Mouse (Mus musculus) intestine, embryonic 15.5 days (tissue): ENCODE results near the gene Tusc2. TPM values are rescaled to one million over a fixed set of nuclear protein-coding genes. Genes with fewer than 3 reads are reported as not detected.
"Not testable (repeated sequence)": the region's sequence is repeated elsewhere in the genome, so short reads cannot be mapped to it uniquely, and the experiment has no call there.

Source experiments
- ATAC-seq: fragments of 200-750 bp; cut with Nextera tagmentation; 2 replicates; pipeline ENCODE4 v1.8.0; 2017; ENCODE audit warnings: moderate TSS enrichment, moderate library complexity
- H3K27ac ChIP-seq: fragments of 300-500 bp; sonication (generic); 2 replicates; pipeline ENCODE4 v1.5.1; 2015; ENCODE audit warnings: mild to moderate bottlenecking, inconsistent platforms
- H3K27me3 ChIP-seq: fragments of 300-500 bp; sonication (generic); replicated peaks from 2 replicates; pipeline ENCODE4 v1.6.1; 2015; ENCODE audit warnings: inconsistent platforms
- H3K36me3 ChIP-seq: fragments of 300-500 bp; sonication (generic); 2 replicates; pipeline ENCODE4 v1.6.1; 2015; ENCODE audit warnings: inconsistent platforms
- H3K4me1 ChIP-seq: fragments of 300-500 bp; sonication (generic); replicated peaks from 2 replicates; pipeline ENCODE4 v1.6.1; 2015; ENCODE audit warnings: inconsistent platforms
- H3K4me2 ChIP-seq: fragments of 300-500 bp; sonication (generic); replicated peaks from 2 replicates; pipeline ENCODE4 v1.6.1; 2015; ENCODE audit warnings: mild to moderate bottlenecking, inconsistent platforms
- H3K4me3 ChIP-seq: fragments of 300-500 bp; sonication (generic); replicated peaks from 2 replicates; pipeline ENCODE4 v1.5.1; 2015; ENCODE audit warnings: inconsistent platforms
- H3K9ac ChIP-seq: fragments of 300-500 bp; sonication (generic); 2 replicates; pipeline ENCODE4 v1.6.1; 2015; ENCODE audit warnings: inconsistent platforms
- H3K9me3 ChIP-seq: fragments of 300-500 bp; sonication (generic); 2 replicates; pipeline ENCODE4 v1.6.1; 2016; ENCODE audit warnings: inconsistent platforms
- WGBS: fragments of 180-500 bp; shearing (Covaris S2); methylation state at CpG from one replicate; pipeline ENCODE4 v1.1.7; 2015; 5-methylcytosine and 5-hydroxymethylcytosine counted together
- polyA plus RNA-seq: library from polyadenylated mRNA; unstranded; fragments of >200 nt; fragmentation: Nextera tagmentation; extraction: Ambion mirVana; gene quantifications from 2 replicates; pipeline ENCODE4 v1.2.1, GENCODE M21; 2015

The Tusc2 gene
- polyA plus RNA-seq, 1 experiment from 2014 or later: 44.2 TPM

- H3K36me3 ChIP-seq: peaks cover 34% of the 10 kb centered on the region
- peak overlapping the region; percentile 82; the same call in 1 of the 2 replicates for H3K9ac ChIP-seq
- peak overlapping the region; percentile 76 for H3K4me3 ChIP-seq
- H3K27me3 ChIP-seq: no peaks in the 10 kb centered on the region
- peak overlapping the region; percentile 97 for H3K4me2 ChIP-seq
- no peak for ATAC-seq
- peak overlapping the region; percentile 96; the same call in 1 of the 2 replicates for H3K27ac ChIP-seq
- WGBS: 56% methylated on average over 3 of the region's 3 CpGs
- peaks cover 29% of the 10 kb centered on the region for H3K4me1 ChIP-seq
- no peaks in the 10 kb centered on the region for H3K9me3 ChIP-seq
Measured at GRCm38 (mm10) chr9:107556346-107556745, 6.7 kb upstream of the Tusc2 start.

- H3K4me3 ChIP-seq, H3K27ac ChIP-seq, H3K27me3 ChIP-seq, ATAC-seq, H3K9ac ChIP-seq, H3K9me3 ChIP-seq: not testable (repeated sequence)
- Histone ChIP-seq H3K4me2 (0 out of 2 replicates have a peak overlapping the region, but pooled peaks have one; percentile 1), H3K36me3 (peaks cover 17% of the 10 kb centered on the region), H3K4me1 (peaks cover 41% of the 10 kb centered on the region)
- 50% methylated on average over 5 of the region's 5 CpGs for WGBS
Measured at GRCm38 (mm10) chr9:107565556-107565955, 2.5 kb downstream of the Tusc2 start.

GRCm38 (mm10) chr9:107566041-107566709 is 3.1 kb downstream of the Tusc2 start:
- H3K9me3 ChIP-seq: no peaks in the 10 kb centered on the region
- no peak for ATAC-seq
- no peaks in the 10 kb centered on the region for H3K27me3 ChIP-seq
- H3K4me3 ChIP-seq: no peak overlapping the region
- peaks cover 14% of the 10 kb centered on the region for H3K36me3 ChIP-seq
- H3K27ac ChIP-seq: peak overlapping the region; percentile 83
- no peak overlapping the region for H3K9ac ChIP-seq
- WGBS: 51% methylated on average over 15 of the region's 15 CpGs
- peaks cover 46% of the 10 kb centered on the region for H3K4me1 ChIP-seq
- no peak overlapping the region; the same call in 1 of the 2 replicates for H3K4me2 ChIP-seq

- no peak overlapping the region for H3K9ac ChIP-seq
- 0 out of 2 replicates have a peak overlapping the region, but pooled peaks have one; percentile 18 for H3K4me2 ChIP-seq
- H3K36me3 ChIP-seq: peaks cover 12% of the 10 kb centered on the region
- no peak for ATAC-seq
- H3K9me3 ChIP-seq: no peaks in the 10 kb centered on the region
- WGBS: 54% methylated on average over 3 of the region's 3 CpGs
- H3K4me3 ChIP-seq: no peak overlapping the region
- H3K27ac ChIP-seq: peak overlapping the region; percentile 83
- H3K4me1 ChIP-seq: peaks cover 53% of the 10 kb centered on the region
- H3K27me3 ChIP-seq: no peaks in the 10 kb centered on the region
Measured at GRCm38 (mm10) chr9:107566855-107567254, 3.8 kb downstream of the Tusc2 start.

DNA sequence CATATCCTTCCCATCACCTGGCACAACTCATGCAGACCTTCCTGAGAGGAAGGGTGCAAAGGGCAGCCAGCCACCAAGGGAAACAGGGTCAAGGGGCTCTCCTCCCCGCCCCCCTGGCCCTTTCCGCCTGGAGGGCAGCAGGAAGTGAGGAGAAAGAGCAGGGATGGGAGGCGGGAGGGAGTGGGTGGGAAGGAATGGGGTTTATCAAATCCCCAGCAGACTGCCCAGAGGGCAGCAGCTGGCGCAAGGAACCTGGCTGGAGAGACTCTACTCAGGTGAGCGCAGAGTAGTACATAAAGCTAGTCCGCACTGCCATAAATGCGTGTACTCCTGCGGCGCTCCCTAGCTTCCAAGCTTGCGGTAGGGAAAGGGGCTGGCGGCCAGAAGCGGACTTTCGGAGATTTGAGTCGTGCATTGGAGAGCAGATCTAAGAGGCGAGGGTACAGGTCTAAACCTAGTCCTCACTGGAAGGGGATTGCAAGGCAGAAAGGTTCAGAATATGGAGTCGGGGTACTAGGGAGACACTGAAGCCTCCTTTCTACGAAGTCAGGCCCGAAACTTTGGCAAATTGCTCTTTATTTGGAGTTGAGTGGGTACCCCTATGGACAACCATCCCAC is 4.8 kb downstream of the Tusc2 start, which contains the start of gene Hyal2:
Gene Hyal2 (plus strand): TSS at position 244 of the 618 bp plus-strand sequence.
- no peaks in the 10 kb centered on the region for H3K27me3 ChIP-seq
- WGBS: 12% methylated on average over 17 of the region's 18 CpGs
- H3K4me2 ChIP-seq: peak within 1 kb of the TSS; percentile 72
- H3K27ac ChIP-seq: peak within 1 kb of the TSS; percentile 83
- peak within 1 kb of the TSS; percentile 70 for H3K4me3 ChIP-seq
- peak within 1 kb of the TSS; percentile 69 for H3K9ac ChIP-seq
- no peak for ATAC-seq
- H3K9me3 ChIP-seq: no peaks in the 10 kb centered on the region
- H3K36me3 ChIP-seq: peaks cover 20% of the 10 kb centered on the region
- H3K4me1 ChIP-seq: peaks cover 60% of the 10 kb centered on the region

- Histone ChIP-seq H3K9me3 (no peaks in the 10 kb centered on the region), H3K4me1 (peaks cover 58% of the 10 kb centered on the region), H3K4me3 (peak overlapping the region; percentile 70), H3K9ac (peak overlapping the region; percentile 69), H3K36me3 (peaks cover 24% of the 10 kb centered on the region), H3K4me2 (peak overlapping the region; percentile 72), H3K27ac (peak overlapping the region; percentile 83), H3K27me3 (no peaks in the 10 kb centered on the region)
- WGBS: under 1% methylated on average over 41 of the region's 41 CpGs
- ATAC-seq: peak; percentile 89
Measured at GRCm38 (mm10) chr9:107568331-107569261, 5.5 kb downstream of the Tusc2 start.

GRCm38 (mm10) chr9:107569270-107569669 is 6.2 kb downstream of the Tusc2 start:
- peak; percentile 36 for ATAC-seq
- WGBS: 1% methylated on average over 23 of the region's 23 CpGs
- peaks cover 52% of the 10 kb centered on the region for H3K4me1 ChIP-seq

DNA sequence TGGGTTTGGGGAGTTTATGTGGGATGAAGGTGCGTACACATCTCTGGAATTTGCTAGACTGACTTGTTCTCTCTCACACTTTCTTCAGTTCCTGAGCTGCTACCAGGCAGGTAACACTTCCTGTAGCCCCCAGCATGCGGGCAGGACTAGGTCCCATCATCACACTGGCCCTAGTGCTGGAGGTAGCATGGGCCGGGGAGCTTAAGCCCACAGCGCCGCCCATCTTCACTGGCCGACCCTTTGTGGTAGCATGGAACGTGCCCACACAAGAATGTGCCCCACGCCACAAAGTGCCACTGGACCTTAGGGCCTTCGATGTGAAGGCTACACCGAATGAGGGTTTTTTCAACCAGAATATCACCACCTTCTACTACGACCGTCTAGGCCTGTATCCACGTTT is 7.0 kb downstream of the Tusc2 start:
- H3K36me3 ChIP-seq: peaks cover 27% of the 10 kb centered on the region
- peak overlapping the region; percentile 83 for H3K27ac ChIP-seq
- no peak for ATAC-seq
- peak overlapping the region; percentile 72 for H3K4me2 ChIP-seq
- peaks cover 51% of the 10 kb centered on the region for H3K4me1 ChIP-seq
- peak overlapping the region; percentile 69 for H3K9ac ChIP-seq
- 38% methylated on average over 13 of the region's 13 CpGs for WGBS
- H3K4me3 ChIP-seq: peak overlapping the region; percentile 70
- H3K9me3 ChIP-seq: no peaks in the 10 kb centered on the region
- H3K27me3 ChIP-seq: no peaks in the 10 kb centered on the region

More at GRCm38 (mm10) chr9:107569270-107569669, 6.2 kb downstream of the Tusc2 start:
- no peaks in the 10 kb centered on the region for H3K27me3 ChIP-seq
- peak overlapping the region; percentile 69 for H3K9ac ChIP-seq
- H3K36me3 ChIP-seq: peaks cover 24% of the 10 kb centered on the region
- H3K27ac ChIP-seq: peak overlapping the region; percentile 83
- H3K4me2 ChIP-seq: peak overlapping the region; percentile 72
- H3K9me3 ChIP-seq: no peaks in the 10 kb centered on the region
- peak overlapping the region; percentile 70 for H3K4me3 ChIP-seq

DNA sequence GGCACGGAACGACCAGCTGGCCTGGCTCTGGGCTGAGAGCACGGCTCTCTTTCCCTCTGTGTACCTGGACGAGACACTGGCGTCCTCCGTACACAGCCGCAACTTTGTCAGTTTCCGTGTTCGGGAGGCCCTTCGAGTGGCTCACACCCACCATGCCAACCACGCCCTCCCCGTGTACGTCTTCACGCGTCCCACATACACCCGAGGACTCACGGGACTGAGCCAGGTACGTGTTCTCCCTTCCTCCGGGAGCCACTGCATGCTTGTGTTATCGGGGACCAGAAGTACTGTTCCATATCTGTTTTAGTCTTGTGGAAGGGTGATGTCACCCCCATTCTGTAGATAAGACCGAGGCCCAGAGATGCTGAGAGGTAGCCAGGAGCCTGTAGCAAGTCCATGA is 7.8 kb downstream of the Tusc2 start:
- H3K27ac ChIP-seq: 0 out of 2 replicates have a peak overlapping the region, but pooled peaks have one; percentile 11
- H3K27me3 ChIP-seq: no peaks in the 10 kb centered on the region
- peaks cover 27% of the 10 kb centered on the region for H3K36me3 ChIP-seq
- peak overlapping the region; percentile 72 for H3K4me2 ChIP-seq
- peaks cover 49% of the 10 kb centered on the region for H3K4me1 ChIP-seq
- no peaks in the 10 kb centered on the region for H3K9me3 ChIP-seq
- ATAC-seq: no peak
- peak overlapping the region; percentile 69; the same call in 1 of the 2 replicates for H3K9ac ChIP-seq
- 75% methylated on average over 21 of the region's 21 CpGs for WGBS
- peak overlapping the region; percentile 70 for H3K4me3 ChIP-seq

- H3K4me3 ChIP-seq: no peak overlapping the region
- peaks cover 27% of the 10 kb centered on the region for H3K36me3 ChIP-seq
- 82% methylated on average over 22 of the region's 22 CpGs for WGBS
- H3K9me3 ChIP-seq: no peaks in the 10 kb centered on the region
- no peak overlapping the region for H3K9ac ChIP-seq
- no peaks in the 10 kb centered on the region for H3K27me3 ChIP-seq
- H3K4me1 ChIP-seq: peaks cover 50% of the 10 kb centered on the region
- H3K27ac ChIP-seq: peak overlapping the region; percentile 14; the same call in 1 of the 2 replicates
- H3K4me2 ChIP-seq: peak overlapping the region; percentile 72
- no peak for ATAC-seq
Measured at GRCm38 (mm10) chr9:107571534-107572326, 8.7 kb downstream of the Tusc2 start.

DNA sequence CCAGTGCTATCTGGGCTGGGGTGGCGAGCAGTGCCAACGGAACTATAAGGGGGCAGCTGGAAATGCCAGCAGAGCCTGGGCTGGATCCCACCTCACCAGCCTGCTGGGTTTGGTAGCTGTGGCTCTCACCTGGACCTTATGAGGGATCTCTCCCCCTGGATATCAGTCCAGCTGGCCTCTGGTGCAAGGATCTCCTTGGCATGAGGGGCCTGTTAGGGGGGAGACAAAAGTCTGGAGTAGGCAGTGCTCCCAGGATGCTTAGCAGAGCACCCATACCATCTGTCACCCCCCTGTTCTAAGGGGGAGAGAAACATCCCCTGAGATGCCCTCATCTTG is 9.2 kb downstream of the Tusc2 start:
- Histone ChIP-seq H3K27me3 (no peaks in the 10 kb centered on the region), H3K9me3 (no peaks in the 10 kb centered on the region), H3K4me1 (peaks cover 51% of the 10 kb centered on the region), H3K9ac (no peak overlapping the region), H3K4me3 (no peak overlapping the region), H3K27ac (no peak overlapping the region), H3K4me2 (no peak overlapping the region), H3K36me3 (peaks cover 27% of the 10 kb centered on the region)
- ATAC-seq: no peak
- WGBS: 97% methylated on average over 2 of the region's 2 CpGs
